Mouse (Mus musculus) lung, adult 18-20 months (tissue): ENCODE results near the gene Tmem108.

Experiments
- DNase-seq, 2 experiments: peaks; one replicate each; pipeline ENCODE4 v3.0.0; 2022; ENCODE audit warnings: mixed read lengths in 2 of 2

The Tmem108 gene

GRCm38 (mm10) chr9:103434116-103434515, 327.5 kb downstream of the Tmem108 start:
- DNase-seq, result no peak
